Mouse (Mus musculus) urinary bladder, postnatal 25 days (tissue): ENCODE data around the gene 1810010H24Rik.
A peak's percentile ranks its signal among the peaks of the same experiment; 100 is the strongest.
"Not testable (repeated sequence)": the region's sequence is repeated elsewhere in the genome, so short reads cannot be mapped to it uniquely, and the experiment has no call there.

ENCODE experiments used
- DNase-seq: peaks from one replicate; pipeline ENCODE4 v3.0.0; 2022; ENCODE audit warnings: low spot score

1810010H24Rik gene

DNA sequence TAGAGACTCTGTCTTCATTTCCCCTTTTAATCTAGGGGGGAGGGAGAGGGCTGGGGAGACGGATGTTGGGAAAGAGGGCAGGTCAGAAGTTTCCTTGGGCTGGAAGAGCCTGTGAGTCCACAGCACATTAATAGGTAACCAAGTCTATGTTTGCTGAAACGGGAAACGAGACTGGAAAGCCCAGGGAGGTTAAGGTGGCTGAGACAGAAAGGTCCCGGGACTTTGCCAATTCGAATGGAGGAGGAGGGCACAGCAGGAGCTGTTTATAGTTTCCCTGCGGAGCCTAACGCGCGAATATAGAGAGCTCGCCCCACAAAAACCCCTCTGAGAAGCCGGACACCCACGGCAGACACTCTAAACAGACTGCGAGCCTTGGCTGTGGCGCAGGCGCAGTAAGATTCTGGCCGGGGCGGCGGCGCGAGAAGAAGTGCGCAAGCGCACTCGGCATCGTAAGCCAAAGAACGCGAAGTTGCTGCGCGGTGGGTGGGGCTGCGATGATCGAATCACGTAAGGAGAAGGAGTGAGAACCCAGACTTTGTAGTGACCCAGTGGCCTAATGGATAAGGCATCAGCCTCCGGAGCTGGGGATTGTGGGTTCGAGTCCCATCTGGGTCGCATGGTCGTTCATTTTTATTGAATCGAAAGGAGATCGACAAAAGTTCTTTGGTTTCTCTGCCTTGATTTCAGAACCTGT, 13.0 kb upstream of the 1810010H24Rik start:
- peak; percentile 99 for DNase-seq

DNA sequence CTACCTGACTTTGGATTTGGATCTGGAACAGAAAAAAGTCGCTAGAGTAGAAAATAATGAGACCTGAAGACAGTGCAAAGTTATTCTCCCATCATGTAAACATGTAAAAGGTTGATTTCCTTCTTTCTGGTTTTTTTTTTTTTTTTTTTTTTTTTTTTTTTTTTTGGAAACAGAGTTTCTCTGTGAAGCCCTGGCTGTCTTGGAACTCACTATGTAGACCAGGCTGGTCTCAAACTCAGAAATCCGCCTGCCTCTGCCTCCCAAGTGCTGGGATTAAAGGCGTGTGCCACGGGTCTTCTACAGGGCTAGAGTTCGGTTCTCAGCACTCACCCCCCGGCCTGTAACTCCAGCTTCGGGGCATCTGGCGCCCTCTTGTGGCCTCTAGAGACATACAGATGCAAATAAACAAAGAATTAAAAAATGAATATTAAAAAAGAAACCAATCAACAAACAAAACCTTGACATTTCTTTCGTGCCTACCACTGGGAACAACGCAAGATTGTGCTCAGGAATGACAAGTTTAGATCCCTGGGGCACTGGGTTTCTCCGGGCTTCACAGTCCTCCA, 11.4 kb upstream of the 1810010H24Rik start:
- DNase-seq: no peak

DNA sequence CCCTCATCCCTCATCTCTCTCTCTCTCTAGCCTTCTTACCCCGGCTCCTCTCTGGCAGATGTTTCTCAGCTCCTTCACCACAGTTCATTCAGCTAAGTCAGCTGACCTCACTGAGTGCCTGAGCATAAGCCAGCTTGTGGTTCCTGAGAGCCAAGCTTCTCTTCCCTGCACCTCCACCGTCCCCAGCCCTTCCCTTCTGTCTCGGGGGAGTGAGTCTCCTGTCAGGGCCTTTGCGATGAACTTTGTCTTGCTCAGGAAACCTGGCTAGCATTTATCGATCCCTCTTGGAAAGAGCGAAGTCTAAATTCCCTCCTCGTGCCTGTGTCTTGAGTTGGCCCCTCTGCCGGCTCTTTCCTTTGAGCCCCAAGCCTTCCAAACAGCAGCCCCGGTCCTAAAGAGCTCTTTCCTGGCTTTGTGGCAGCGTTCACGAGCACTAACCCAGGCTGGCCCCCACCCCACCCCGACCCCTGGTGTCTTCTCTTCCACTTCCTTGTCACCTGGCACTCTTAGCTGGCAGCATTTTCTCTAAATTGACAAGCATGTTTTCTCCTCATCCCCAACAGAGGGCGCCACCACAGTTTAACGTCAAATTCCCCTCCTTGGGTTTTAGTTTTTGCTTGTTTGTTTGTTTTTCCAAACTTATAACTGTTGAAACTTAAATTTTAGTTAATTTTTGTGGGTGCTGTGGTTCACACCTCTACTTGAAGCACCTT, 10.7 kb upstream of the 1810010H24Rik start:
- DNase-seq: no peak

DNA sequence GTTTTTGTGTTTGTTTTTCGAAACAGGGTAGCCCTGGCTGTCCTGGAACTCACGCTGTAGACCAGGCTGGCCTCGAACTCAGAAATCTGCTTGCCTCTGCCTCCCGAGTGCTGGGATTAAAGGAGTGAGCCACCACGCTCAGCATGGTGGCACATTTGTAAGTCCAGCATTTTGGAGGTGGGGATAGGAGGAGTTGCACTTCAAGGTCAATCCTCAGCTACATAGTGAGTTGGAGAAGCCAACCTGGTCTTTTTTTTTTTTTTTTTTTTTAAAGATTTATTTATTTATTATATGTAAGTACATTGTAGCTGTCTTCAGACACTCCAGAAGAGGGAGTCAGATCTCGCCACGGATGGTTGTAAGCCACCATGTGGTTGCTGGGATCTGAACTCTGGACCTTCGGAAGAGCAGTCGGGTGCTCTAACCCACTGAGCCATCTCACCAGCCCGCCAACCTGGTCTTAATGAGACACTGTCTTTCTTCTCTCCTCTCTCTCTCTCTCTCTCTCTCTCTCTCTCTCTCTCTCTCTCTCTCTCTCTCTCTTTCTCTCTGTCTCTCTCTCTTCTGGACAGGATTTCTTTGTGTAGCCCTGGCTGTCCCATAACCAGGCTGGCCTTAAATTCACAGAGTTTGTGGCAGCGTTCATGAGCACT, 9.8 kb upstream of the 1810010H24Rik start:
- not testable (repeated sequence) for DNase-seq

DNA sequence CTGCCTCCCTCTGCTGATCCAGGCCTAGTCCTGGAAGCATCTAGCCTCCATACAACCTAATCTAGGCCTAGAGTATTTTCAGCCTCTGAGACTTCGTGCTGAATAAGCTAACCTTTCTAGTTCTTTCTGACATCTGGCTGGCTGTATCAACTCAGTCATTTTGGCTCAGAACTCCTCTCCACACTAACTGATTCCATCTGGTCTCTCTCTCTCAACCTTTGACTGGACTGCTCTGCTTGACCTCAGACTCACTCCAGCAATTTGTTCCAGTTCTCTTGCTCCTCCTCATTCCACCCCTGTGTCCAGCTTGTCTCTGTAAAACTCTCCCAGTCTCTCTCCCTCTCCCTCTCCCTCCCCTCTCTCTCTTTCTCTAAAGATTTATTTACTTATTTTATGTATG, 8.6 kb upstream of the 1810010H24Rik start:
- DNase-seq: no peak

DNA sequence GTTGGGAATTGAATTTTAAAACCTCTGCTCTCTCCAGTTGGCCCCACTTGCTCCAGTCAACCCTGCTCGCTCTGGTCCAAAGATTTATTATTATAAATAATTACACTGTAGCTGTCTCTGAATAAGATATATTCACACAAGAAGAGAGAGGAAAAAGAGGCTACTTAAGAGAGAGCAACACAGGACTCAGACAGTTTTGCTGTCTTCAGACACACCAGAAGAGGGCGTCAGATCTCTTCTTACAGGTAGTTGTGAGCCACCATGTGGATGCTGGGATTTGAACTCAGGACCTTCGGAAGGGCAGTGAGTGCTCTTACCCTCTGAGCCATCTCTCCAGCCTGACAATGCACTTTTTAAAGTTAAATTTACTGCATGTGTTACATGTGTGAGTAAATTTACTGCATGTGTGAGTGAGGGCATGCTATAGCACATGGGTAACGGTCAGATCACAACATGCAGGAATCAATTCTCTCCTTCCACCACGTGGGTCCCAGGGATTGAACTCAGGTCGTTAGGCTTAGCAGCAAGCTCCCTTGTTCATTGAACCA, 8.1 kb upstream of the 1810010H24Rik start:
- no peak for DNase-seq

DNA sequence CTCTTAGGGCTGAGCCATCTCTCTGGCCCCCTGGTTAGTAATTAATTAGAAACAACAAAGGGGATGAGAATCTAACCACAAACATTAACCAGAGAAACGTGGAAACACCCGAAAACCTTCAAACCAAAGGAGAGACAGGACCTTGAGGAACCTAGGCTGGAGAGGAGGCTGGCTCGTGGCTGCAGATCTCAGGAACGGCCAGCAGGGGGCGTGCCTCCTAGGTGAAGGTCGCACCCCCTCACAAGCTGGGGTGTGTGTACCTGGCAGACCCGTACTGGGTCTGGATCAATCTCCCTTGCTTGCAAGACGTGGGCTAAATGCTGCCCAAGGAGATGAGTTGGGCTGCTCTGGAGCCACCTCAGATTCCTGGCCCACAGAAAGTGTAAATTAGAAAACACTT, 6.9 kb upstream of the 1810010H24Rik start:
- DNase-seq: no peak

DNA sequence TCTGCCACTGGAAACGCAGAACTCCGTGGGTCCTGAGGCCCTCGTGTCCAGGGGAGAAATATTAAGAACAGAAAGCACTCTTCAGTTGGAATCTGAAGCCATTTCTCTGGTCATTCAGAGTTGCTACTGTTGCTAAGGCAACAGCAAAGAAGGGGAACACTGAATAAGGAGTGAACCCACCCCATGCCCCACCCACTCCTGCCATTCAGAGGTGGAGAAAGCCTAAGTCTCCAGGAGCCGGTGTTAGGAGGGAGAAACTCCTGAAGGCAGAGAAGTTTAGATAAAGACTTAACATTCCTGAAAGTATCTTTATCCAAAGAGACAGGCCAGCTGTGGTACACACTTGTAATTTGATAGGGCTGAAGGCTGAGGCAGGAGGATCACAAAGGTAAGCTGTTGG, 6.2 kb upstream of the 1810010H24Rik start:
- no peak for DNase-seq

DNA sequence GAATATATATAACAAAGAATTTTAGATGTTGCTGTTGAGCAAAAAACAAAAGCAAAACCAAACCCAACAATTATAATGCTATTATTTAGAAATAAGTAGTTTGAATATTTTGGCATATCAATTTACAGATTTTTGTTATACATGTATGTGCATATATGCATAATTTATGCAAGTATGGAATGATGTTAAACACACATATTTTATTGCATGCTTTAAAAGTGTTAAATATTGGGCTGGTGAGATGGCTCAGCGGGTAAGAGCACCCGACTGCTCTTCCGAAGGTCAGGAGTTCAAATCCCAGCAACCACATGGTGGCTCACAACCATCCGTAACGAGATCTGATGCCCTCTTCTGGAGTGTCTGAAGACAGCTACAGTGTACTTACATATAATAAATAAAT, 5.8 kb upstream of the 1810010H24Rik start:
- not testable (repeated sequence) for DNase-seq

DNA sequence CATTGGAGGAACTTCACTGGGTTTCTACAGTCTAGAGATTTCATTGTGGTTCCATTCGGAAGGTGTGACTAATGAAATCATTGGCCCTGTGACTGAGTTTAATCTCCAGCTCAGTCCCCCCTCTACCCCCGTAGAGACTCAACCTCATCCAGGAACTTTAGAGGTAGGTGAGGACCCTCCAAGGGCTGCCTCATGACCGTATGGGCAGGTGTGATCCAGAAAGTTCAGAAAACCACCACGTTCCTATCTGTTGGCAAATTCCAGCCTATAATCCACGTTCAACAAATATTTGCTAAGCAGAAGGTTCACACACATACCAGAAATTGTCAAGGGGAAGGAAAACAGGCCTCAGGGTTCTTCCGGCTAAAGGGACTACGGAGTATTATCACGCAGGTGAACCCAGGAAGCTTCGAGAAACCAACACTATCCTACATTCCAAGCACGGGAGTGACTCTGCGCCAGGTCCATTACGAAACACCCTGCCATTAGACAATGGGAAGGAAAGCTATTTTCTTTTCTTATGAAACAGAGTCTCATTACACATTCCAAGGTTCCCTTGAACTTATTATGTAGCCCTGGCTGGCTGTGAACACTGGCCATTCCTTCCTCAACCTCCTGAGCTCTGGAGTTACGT, 3.3 kb upstream of the 1810010H24Rik start:
- DNase-seq: no peak

DNA sequence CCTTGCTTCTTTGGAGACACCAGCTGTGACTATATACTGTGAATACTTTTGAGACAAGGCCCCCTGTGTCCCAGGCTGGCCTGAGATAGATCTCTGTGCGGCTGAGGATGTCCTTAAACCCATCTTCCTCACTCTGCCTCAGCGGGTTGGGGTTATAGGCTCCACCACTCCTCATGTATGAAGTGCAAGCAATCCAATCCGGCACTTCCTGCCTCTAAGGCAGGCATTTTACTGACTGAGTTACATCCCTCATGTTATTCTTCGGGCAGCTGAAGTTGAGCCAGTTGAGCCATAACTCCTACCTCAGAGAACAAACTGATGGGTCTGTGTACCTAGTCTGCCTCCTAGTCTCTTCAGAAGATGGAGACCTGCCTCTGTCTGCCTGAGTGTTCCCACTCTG, 1.1 kb upstream of the 1810010H24Rik start:
- DNase-seq: no peak

DNA sequence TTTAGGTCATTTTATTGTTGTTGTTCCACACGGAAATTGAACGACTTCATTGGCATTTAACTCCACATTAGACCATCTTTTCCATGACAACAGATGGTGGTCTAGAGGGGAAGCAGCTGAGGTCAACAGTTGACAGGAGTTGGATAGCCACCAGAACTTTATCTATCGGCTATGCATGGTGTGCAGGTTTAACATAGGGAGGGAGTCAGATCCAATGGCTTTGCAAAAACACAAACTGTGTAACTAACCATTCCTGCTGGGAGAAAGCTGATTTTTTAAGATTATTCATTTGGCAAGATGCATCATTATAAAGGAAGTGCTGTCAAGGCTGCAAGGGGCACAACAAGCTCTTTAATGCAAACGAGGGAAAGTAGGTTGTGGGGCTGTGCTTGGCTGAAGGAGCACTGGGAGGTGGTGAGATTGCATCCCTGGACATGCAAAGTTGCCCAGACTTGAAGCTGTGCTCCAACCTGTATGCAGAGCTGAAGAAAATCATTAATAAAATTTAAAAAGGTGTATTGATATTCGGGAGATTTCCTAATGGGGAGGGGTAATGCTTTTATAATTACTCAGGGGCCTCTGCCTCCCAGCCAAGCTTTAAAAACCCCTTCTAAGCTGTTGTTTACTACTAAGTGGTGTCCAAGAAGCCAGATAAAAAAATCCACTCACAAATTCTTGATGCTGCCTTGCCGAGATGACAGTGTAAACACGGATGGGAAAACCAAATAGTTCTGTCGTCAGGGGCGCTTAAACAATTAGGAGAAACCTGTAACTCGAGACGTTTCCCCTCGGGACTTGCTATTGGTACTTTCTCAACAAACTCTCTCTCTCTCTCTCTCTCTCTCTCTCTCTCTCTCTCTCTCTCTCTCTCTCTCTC, 1.3 kb downstream of the 1810010H24Rik start:
- no peak for DNase-seq

DNA sequence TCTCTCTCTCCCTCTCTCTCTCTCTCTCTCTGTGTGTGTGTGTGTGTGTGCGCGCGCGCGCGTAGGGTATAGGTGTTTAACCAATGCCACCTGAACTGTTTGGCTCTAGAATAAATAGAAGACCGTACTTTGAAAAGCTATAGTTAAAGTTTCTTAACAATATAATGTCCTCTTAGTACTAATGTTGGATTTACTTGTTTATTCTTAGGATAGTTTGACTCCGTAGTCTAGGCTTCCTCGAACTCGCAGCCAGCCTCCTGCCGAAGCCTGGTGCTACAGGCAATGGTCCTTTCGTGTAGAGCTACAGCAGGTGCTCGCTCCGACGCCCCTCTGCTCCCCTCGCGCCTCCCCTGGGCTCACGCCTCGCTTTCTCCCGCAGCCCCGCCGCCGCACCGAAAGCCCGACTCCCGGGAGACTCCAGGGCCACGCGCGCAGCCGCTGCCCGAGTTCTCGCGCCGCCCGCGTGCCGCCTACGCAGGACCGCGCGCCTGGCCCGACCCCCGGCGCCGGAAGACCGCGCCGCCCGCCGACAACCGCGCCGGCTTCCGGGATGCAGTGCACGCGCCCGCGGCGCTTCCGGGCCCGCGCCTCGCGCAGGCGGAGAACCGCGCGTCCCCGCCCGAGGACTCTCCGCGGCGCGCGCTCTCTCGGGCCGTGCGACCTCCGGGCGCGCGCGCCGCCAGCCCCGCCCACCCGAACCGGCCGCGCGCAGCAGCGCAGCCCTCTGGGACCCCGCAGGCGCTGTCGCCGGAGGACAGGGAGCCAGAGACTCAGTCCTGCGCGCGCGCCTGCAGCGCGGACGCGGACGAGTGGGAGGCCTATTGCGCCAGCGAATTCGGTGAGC, 2.2 kb downstream of the 1810010H24Rik start:
- DNase-seq: peak; percentile 85

DNA sequence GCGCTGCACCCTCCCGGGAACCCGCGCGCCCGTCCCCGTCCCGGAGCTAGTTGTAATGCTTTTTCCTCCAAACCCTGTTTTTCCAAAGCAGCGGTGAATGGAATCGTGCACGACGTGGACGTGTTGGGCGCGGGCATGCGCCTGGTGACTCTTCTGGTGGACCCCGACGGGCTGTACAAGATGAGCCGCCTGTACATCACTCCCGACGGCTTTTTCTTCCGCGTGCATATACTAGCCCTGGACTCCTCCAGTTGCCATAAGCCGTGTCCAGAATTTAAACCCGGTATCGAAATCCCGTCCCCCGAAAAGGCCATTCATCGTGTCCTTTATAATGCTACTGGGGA, 2.8 kb downstream of the 1810010H24Rik start:
- no peak for DNase-seq

DNA sequence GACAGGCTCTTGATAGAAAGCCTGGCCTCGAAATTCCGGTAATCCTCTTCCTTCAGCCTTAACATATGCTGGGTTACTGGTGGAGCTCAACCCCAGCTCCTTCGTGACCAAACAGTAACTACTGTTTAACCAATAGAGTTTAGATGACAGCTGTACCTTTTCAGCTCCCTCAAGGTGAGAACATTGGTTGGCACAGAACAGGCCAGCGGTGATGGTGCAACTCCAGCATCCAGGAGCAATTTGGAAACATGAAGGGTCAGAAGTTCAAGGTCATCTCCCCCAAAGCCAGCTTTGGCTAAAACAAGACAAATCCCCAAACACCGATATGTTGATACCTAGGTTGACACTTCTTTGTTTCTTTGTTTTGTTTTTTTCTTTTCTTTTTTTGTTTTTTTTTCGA, 3.3 kb downstream of the 1810010H24Rik start:
- DNase-seq: no peak

DNA sequence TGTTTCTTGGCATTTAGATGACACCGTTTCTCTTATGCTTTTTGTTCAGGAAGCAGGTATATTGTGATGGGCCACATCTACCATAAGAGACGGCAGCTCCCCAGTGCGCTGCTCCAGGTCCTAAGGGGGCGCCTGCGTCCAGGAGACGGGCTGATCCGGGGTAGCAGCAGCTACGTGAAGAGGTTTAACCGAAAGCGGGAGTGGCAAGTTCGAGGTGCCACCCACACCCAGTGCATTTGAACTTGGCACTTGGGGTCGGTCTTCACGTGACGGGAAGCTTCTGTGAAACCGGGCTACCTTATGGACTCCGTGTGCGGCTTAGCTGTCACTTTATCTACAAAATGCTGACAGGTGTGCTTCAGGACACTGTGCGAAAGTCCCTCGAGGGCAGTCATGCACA, 4.1 kb downstream of the 1810010H24Rik start:
- DNase-seq: no peak

DNA sequence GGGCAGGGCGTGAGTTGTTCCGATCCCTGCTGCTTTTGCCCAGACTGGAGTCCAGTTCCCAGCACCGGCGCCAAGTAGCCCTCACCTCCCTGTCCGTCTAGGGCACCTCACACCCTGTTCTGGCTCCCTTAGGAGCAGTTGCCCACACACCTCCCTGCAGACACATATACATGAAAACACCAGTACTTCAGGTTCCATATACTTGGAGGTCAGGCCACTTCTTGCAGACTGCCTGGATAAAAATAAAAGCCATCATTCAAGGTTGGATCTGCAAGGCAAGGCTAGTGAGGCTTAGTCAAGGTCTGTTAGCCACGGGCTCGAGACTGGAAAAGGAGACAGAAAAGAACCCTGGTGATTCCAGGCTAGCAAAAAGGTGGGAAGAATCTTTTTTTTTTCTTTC, 6.2 kb downstream of the 1810010H24Rik start:
- DNase-seq: no peak

DNA sequence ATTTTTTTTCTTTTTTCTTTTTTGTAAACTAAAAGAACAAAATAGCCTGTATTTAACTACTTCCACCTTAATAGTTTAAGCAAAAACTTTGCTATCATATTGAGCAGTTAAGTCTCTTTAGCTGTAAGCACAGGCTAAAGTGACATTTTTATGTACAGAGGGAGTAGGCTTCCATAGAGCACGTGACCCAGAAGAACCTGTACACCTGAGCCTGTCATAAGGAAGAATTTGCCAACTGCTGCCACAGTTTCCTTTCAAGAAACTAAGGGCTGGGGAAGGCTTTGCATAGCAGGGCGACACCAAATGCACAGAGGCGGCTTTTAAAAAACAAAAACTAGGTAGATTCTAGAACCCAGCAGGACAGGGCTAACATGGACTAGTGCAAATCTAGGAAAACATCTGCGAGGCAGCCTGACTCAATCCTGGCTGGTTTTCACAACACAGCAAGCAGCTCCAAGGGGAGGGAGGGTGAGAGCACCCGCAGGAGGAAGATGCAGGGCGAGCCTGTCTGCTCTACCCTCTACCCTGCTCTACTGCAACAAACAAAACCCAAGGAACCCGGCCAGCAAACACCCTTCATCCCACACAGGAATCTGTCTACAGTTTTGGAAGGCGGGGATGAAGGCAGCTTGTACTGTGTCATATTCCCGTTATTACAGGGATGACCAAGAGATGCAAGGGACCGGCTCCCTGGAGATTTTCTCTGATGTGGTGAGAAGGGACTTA, 8.8 kb downstream of the 1810010H24Rik start:
- DNase-seq: no peak

DNA sequence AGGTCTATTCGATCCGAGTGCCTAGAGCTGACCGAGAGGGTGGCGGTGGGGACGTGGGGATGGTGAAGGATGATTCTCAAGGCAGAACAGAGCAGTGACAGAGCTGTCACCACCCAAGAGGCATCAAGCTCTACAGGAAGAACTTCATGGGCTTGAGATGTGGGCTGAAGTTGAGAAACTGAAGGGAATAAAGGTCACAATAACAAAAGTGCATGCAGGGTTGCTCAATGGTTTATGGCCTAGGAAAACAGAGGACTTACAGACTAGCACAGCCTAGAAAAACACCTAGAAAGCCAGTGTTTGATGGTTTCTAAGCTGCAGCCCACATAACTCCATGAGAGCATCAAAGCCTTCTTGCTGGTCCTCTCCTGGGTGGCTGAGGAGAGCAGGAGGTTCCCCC, 13.9 kb downstream of the 1810010H24Rik start:
- DNase-seq: no peak

DNA sequence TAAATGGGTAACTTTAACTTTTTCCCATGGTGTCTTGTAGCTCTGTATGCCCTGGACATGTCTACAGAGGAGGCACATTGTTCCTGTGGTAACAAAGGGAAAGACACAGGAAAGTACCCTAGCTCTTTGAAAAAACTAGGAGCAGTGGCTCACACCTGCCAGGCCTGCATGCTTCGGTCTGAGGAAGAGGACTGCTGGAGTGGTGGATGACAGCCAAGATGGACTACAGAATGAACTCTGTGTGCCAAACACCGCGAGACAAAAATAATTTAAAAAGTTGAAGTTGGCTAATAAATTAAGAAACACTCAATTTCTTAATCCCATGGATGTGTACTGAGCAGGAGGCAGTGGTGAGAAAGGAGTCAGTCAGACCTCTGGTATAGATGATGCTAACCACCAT, 15.9 kb downstream of the 1810010H24Rik start:
- DNase-seq: no peak
